ENCODE assay signal across 8 mouse cellular contexts in the genomic region with DNA sequence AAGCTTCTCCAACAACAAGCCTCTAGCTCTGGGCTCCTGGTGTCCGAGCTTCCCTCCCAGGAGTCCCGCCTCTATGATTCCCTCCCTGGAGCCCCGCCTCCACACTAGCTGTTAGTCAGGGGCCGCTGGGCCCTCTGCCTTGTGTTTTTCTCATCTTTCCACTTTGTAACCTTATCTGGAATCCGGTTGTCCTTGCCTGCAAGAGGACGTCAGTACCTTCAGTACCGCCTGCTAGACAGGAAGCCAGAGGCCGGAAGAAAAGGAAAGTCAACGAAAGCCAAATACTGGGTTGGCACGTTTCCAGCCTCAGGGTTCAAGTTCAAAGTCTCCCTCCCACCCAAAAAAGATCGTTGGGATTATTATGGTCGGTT. TPM values are rescaled to one million over a fixed set of nuclear protein-coding genes. Genes with fewer than 3 reads are reported as not detected.
DNase-seq lines count a peak whose midpoint lies in the region; ATAC-seq and TF ChIP-seq lines count a peak whose summit lies in the region.

No protein-coding gene starts in this region.

- peak overlapping the region; percentile 89 for H3K27ac ChIP-seq in kidney, embryonic 16.5 days (ENCODE audit: low read length)
- H3K27ac ChIP-seq in hindbrain, postnatal 0 days, result no peak overlapping the region

- H3K27me3 ChIP-seq in kidney, embryonic 16.5 days (ENCODE audit: insufficient read depth, low read length), result no peaks in the 10 kb centered on the region
- H3K27me3 ChIP-seq in hindbrain, postnatal 0 days (ENCODE audit: insufficient read depth, low read length), result no peaks in the 10 kb centered on the region

- no peak for TF ChIP-seq CTCF in hindbrain, postnatal 0 days (IDR thresholded peaks at IDR 0.05; ENCODE audit: low read depth)

- H3K36me3 ChIP-seq in kidney, embryonic 16.5 days (ENCODE audit: insufficient read depth, low read length), result no peaks in the 10 kb centered on the region
- no peaks in the 10 kb centered on the region for H3K36me3 ChIP-seq in hindbrain, postnatal 0 days (ENCODE audit: insufficient read depth, low read length)

- peak overlapping the region; percentile 34 for H3K4me2 ChIP-seq in kidney, embryonic 16.5 days (replicated peaks; ENCODE audit: low read depth, low read length)
- no peak overlapping the region for H3K4me2 ChIP-seq in hindbrain, postnatal 0 days (ENCODE audit: low read depth, low read length)

- WGBS in kidney, embryonic 16.5 days, result 3% methylated on average over 12 of the region's 12 CpGs
- WGBS in hindbrain, postnatal 0 days, result 23% methylated on average over 12 of the region's 12 CpGs

- peaks cover 53% of the 10 kb centered on the region for H3K4me1 ChIP-seq in kidney, embryonic 16.5 days (ENCODE audit: insufficient read depth, low read length)
- no peaks in the 10 kb centered on the region for H3K4me1 ChIP-seq in hindbrain, postnatal 0 days (ENCODE audit: insufficient read depth, low read length)

- H3K9ac ChIP-seq in kidney, embryonic 16.5 days (replicated peaks; ENCODE audit: low read length), result peak overlapping the region; percentile 36
- no peak overlapping the region for H3K9ac ChIP-seq in hindbrain, postnatal 0 days (replicated peaks; ENCODE audit: low read length)

- DNase-seq in adrenal gland, postnatal 36 days, result peak; percentile 87 to 89
- DNase-seq in heart, adult 8-10 months (ENCODE audit: low spot score), result peak; percentile 82
- peak; percentile 70 for DNase-seq in lung, postnatal 36 days
- DNase-seq in hindbrain, postnatal 0 days (ENCODE audit: low spot score), result no peak
- DNase-seq in layer of hippocampus, postnatal 25 days (ENCODE audit: extremely low spot score in 1 of 2, low spot score in 1 of 2), result no peak
- no peak for DNase-seq in cerebellum, adult 18-20 months

- ATAC-seq in CD4-positive, CD25-positive, alpha-beta regulatory T cell, adult 4 months, result peak; percentile 98
- ATAC-seq in kidney, embryonic 16.5 days (ENCODE audit: low FRiP score, low TSS enrichment), result peak; percentile 74
- no peak for ATAC-seq in hindbrain, postnatal 0 days

- no peak overlapping the region for H3K4me3 ChIP-seq in kidney, embryonic 16.5 days (ENCODE audit: low read length)
- no peak overlapping the region for H3K4me3 ChIP-seq in hindbrain, postnatal 0 days (ENCODE audit: low read length)

- H3K9me3 ChIP-seq in kidney, embryonic 16.5 days (ENCODE audit: low read length), result no peaks in the 10 kb centered on the region
- H3K9me3 ChIP-seq in hindbrain, postnatal 0 days (ENCODE audit: low read length), result no peaks in the 10 kb centered on the region

RNA-seq across cellular contexts. Expression of a gene that starts 15.9 kb away (rescaled TPM):
- polyA plus RNA-seq in CD4-positive, CD25-positive, alpha-beta regulatory T cell, adult 4 months (2017; shearing (Covaris generic)), result 10 to 100 TPM; 12.3 to 22.7 TPM
- total RNA-seq in adrenal gland, postnatal 36 days (2021), result 10 to 100 TPM in 1 of 2 experiments, 1 to 10 TPM in 1; 9.8 to 44.7 TPM
- 1 to 10 TPM; 2.6 to 4.0 (median 4.0) TPM for total RNA-seq in heart, adult 8-10 months (2022)
- polyA plus RNA-seq in kidney, embryonic 16.5 days (2015; fragmentation: Nextera tagmentation; extraction: Ambion mirVana), result 10.0 and 10.9 TPM in 2 replicates
- 7.7 and 10.2 TPM in 2 replicates for total RNA-seq in hindbrain, postnatal 0 days (2014; rRNA removed)
- polyA plus RNA-seq in hindbrain, postnatal 0 days (2015; fragmentation: Nextera tagmentation; extraction: Ambion mirVana), result 5.2 and 6.2 TPM in 2 replicates
- total RNA-seq in layer of hippocampus, postnatal 25 days (2021), result 1 to 10 TPM; 4.1 to 4.2 TPM

Comparison
In these comparisons a context has a peak if more than half of its experiments do, and no peak if none do; other contexts are left out.
1. DNase-seq: peak in adrenal gland, postnatal 36 days (2 of 2), heart, adult 8-10 months (single experiment) and lung, postnatal 36 days (single experiment); none in hindbrain, postnatal 0 days (single experiment), layer of hippocampus, postnatal 25 days (0 of 2) and cerebellum, adult 18-20 months (0 of 2).